16 mouse cellular contexts compared by ENCODE assay signal in genomic region chr11:20663580-20664198, GRCm38 (mm10).
DNase-seq lines count a peak whose midpoint lies in the region; ATAC-seq and TF ChIP-seq lines count a peak whose summit lies in the region.
"Had no signal": no experiment of that assay in that cellular context is flagged by ENCODE, and none has a peak within 500 bp of the region (broad histone marks: within the 10 kb centered on the region; RNA-seq: fewer than 3 reads in every experiment).

No protein-coding gene starts in this region.

- no peaks in the 10 kb centered on the region for H3K36me3 ChIP-seq in forebrain, embryonic 12.5 days (replicated peaks)
- H3K36me3 ChIP-seq in hindbrain, embryonic 14.5 days (replicated peaks; ENCODE audit: control insufficient read depth, insufficient read depth): no peaks in the 10 kb centered on the region
- H3K36me3 ChIP-seq in midbrain, embryonic 16.5 days (ENCODE audit: control insufficient read depth, insufficient read depth, low read length): no peaks in the 10 kb centered on the region
- no peaks in the 10 kb centered on the region for H3K36me3 ChIP-seq in thymus, adult 2 months (ENCODE audit: control insufficient read depth, insufficient read depth, low read length)
- H3K36me3 ChIP-seq: liver, embryonic 13.5 days had no signal

- ATAC-seq in forebrain, embryonic 12.5 days (ENCODE audit: low FRiP score): peak; percentile 68
- ATAC-seq in hindbrain, embryonic 14.5 days (ENCODE audit: low FRiP score): 0 out of 2 replicates have a peak, but pooled peaks have one; percentile 15
- ATAC-seq in midbrain, embryonic 16.5 days: peak; percentile 21; the same call in 1 of the 2 replicates
- ATAC-seq in frontal cortex, adult (ENCODE audit: low TSS enrichment): no peak
- no peak for ATAC-seq in erythroblast, adult 5-6 weeks (replicated peaks; ENCODE audit: low FRiP score, poor library complexity, severe bottlenecking)
- ATAC-seq: activated CD4-positive, CD25-positive, alpha-beta regulatory T cell, adult 4 months; CD4-positive, CD25-positive, alpha-beta regulatory T cell, adult 4 months; inflammation-experienced regulatory T-cells, adult 6 months had no signal

- no peak overlapping the region for H3K4me3 ChIP-seq in forebrain, embryonic 12.5 days (replicated peaks)
- H3K4me3 ChIP-seq in hindbrain, embryonic 14.5 days (replicated peaks; ENCODE audit: low read length): no peak overlapping the region
- no peak overlapping the region for H3K4me3 ChIP-seq in midbrain, embryonic 16.5 days (ENCODE audit: low read depth, low read length)
- H3K4me3 ChIP-seq in thymus, adult 2 months (ENCODE audit: control insufficient read depth, insufficient read depth, low read length): no peak overlapping the region
- H3K4me3 ChIP-seq: liver, embryonic 13.5 days had no signal

- peaks cover 30% of the 10 kb centered on the region for H3K4me1 ChIP-seq in forebrain, embryonic 12.5 days
- no peaks in the 10 kb centered on the region; the same call in 1 of the 2 replicates for H3K4me1 ChIP-seq in hindbrain, embryonic 14.5 days (replicated peaks; ENCODE audit: control insufficient read depth, insufficient read depth, low read length)
- peaks cover 4% of the 10 kb centered on the region; the same call in 1 of the 2 replicates for H3K4me1 ChIP-seq in midbrain, embryonic 16.5 days (ENCODE audit: control insufficient read depth, insufficient read depth, low read length)
- no peaks in the 10 kb centered on the region for H3K4me1 ChIP-seq in thymus, adult 2 months (replicated peaks; ENCODE audit: control insufficient read depth, insufficient read depth, low read length)

- TF ChIP-seq CTCF in thymus, adult 2 months (IDR thresholded peaks at IDR 0.05; ENCODE audit: borderline replicate concordance, control insufficient read depth, extremely low read depth, insufficient read depth, low read length, poor library complexity): no peak

- peak overlapping the region; percentile 86 for H3K27ac ChIP-seq in forebrain, embryonic 12.5 days
- no peak overlapping the region; the same call in 1 of the 2 replicates for H3K27ac ChIP-seq in hindbrain, embryonic 14.5 days
- no peak overlapping the region for H3K27ac ChIP-seq in midbrain, embryonic 16.5 days (ENCODE audit: low read length)
- H3K27ac ChIP-seq in thymus, adult 2 months (ENCODE audit: control insufficient read depth, insufficient read depth, low read length): no peak overlapping the region
- H3K27ac ChIP-seq: liver, embryonic 13.5 days had no signal

- H3K4me2 ChIP-seq in forebrain, embryonic 12.5 days: no peak overlapping the region
- no peak overlapping the region for H3K4me2 ChIP-seq in hindbrain, embryonic 14.5 days (replicated peaks)
- no peak overlapping the region for H3K4me2 ChIP-seq in midbrain, embryonic 16.5 days (ENCODE audit: low read length)
- H3K4me2 ChIP-seq: liver, embryonic 13.5 days had no signal

- DNase-seq in retina, postnatal 1 day: peak; percentile 71
- DNase-seq in retina, embryonic 14.5 days (ENCODE audit: low spot score): no peak
- DNase-seq in hindbrain, embryonic 14.5 days (ENCODE audit: low spot score): no peak
- DNase-seq in thymus, adult 2 months: no peak
- DNase-seq: cerebellum, adult 11 months; kidney, postnatal 25 days; liver, embryonic 13.5 days; lung, postnatal 10 days; thymus, postnatal 14 days had no signal

- WGBS in forebrain, embryonic 12.5 days: 9% methylated on average over 5 of the region's 5 CpGs
- 19% methylated on average over 5 of the region's 5 CpGs for WGBS in hindbrain, embryonic 14.5 days
- WGBS in midbrain, embryonic 16.5 days: 4% methylated on average over 5 of the region's 5 CpGs
- WGBS in thymus, adult 2 months: 92% methylated on average over 5 of the region's 5 CpGs

- 0 out of 2 replicates have a peak, but pooled peaks cover 2% of the 10 kb centered on the region for H3K27me3 ChIP-seq in forebrain, embryonic 12.5 days
- H3K27me3 ChIP-seq in hindbrain, embryonic 14.5 days (ENCODE audit: control insufficient read depth, insufficient read depth, low read length): no peaks in the 10 kb centered on the region
- H3K27me3 ChIP-seq in midbrain, embryonic 16.5 days (ENCODE audit: control insufficient read depth, insufficient read depth, low read depth, low read length): no peaks in the 10 kb centered on the region
- no peaks in the 10 kb centered on the region for H3K27me3 ChIP-seq in thymus, adult 2 months (ENCODE audit: control insufficient read depth, insufficient read depth, low read length)
- H3K27me3 ChIP-seq: liver, embryonic 13.5 days had no signal

- H3K9ac ChIP-seq in forebrain, embryonic 12.5 days: peak overlapping the region; percentile 44
- H3K9ac ChIP-seq in hindbrain, embryonic 14.5 days: no peak overlapping the region
- H3K9ac ChIP-seq in midbrain, embryonic 16.5 days (ENCODE audit: low read depth, low read length): no peak overlapping the region; the same call in 1 of the 2 replicates
- H3K9ac ChIP-seq: liver, embryonic 13.5 days had no signal

- H3K9me3 ChIP-seq in forebrain, embryonic 12.5 days: no peaks in the 10 kb centered on the region
- H3K9me3 ChIP-seq in hindbrain, embryonic 14.5 days (ENCODE audit: control insufficient read depth, low read length): no peaks in the 10 kb centered on the region
- H3K9me3 ChIP-seq in midbrain, embryonic 16.5 days (replicated peaks; ENCODE audit: control insufficient read depth, low read length, poor library complexity, severe bottlenecking): no peaks in the 10 kb centered on the region
- H3K9me3 ChIP-seq: liver, embryonic 13.5 days had no signal

- no peak for TF ChIP-seq POLR2A in thymus, adult 2 months (IDR thresholded peaks at IDR 0.05; ENCODE audit: control insufficient read depth, extremely low read depth, insufficient read depth, low read length, poor library complexity)

Comparison
In these comparisons a context has a peak if more than half of its experiments do, and no peak if none do; other contexts are left out.
1. ATAC-seq: peak in forebrain, embryonic 12.5 days (single experiment), hindbrain, embryonic 14.5 days (single experiment) and midbrain, embryonic 16.5 days (single experiment); none in frontal cortex, adult (single experiment) and erythroblast, adult 5-6 weeks (single experiment).